Mouse (Mus musculus): ENCODE data around the gene Mgea5. TPM values are rescaled to one million over a fixed set of nuclear protein-coding genes. Genes with fewer than 3 reads are reported as not detected.
"Not testable (repeated sequence)": the region's sequence is repeated elsewhere in the genome, so short reads cannot be mapped to it uniquely, and the experiment has no call there.

Mgea5 gene
- 14.7 and 21.1 TPM in 2 replicates for polyA plus RNA-seq (2012; rRNA removed)

GRCm38 (mm10) chr19:45783181-45783932 lies at the start of gene Mgea5:
Mgea5 (minus strand) TSS chr19:45783837.
- DNase-seq (ENCODE audit: low read depth, low spot score): peak; percentile 89
- WGBS: under 1% methylated on average over 66 of the region's 71 CpGs

DNA sequence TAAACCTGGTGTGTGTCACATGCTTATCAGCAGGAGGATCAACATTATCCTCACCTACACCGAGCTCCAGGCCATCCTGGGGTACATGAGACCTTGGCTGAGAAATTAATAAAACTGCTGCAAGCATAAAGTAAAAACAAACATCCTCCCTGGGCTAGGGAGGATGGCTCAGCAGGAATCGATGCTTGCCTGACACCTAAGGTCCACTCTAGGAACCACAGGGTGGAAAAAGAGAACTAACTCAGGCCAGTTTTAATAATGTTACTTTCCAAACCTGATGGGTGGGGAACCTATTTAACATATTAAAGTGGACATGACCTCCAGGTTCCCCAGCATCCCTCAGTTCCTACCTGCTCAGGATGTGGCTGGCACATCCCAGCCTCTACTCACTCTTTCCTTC lies 47.0 kb upstream of the Mgea5 start:
- no peak for DNase-seq (ENCODE audit: low read depth, low spot score)
- WGBS: 32% methylated on average over 2 of the region's 2 CpGs

DNA sequence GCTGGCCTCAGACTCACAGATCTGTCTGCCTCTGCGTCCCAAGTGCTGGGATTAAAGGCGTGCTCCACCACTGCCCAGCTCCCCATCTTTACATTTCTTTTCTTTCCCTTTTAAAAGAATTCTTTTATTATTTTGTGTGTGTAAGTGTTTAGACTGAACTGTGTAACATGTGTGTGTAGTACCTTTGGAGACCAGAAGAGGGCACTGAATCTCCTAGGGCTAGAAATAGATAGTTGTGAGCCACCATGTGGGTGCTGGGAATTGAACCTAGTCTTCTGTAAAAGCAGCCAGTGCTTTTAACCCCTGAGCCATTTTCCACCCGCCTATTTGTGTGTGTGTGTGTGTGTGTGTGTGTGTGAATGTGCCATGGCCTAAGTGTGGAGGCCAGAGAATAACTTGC lies 44.1 kb upstream of the Mgea5 start:
- no peak for DNase-seq (ENCODE audit: low read depth, low spot score)
- WGBS: 96% methylated on average over 3 of the region's 3 CpGs

GRCm38 (mm10) chr19:45827125-45827524 lies 43.5 kb upstream of the Mgea5 start:
- 66% methylated on average over 5 of the region's 5 CpGs for WGBS
- no peak for DNase-seq (ENCODE audit: low read depth, low spot score)

GRCm38 (mm10) chr19:45826146-45826545 lies 42.5 kb upstream of the Mgea5 start:
- DNase-seq (ENCODE audit: low read depth, low spot score): no peak
- 74% methylated on average over 3 of the region's 3 CpGs for WGBS

- WGBS: 70% methylated on average over 5 of the region's 5 CpGs
- DNase-seq (ENCODE audit: low read depth, low spot score): no peak
These were observed 38.2 kb upstream of the Mgea5 start for GRCm38 (mm10) chr19:45821832-45822231.

GRCm38 (mm10) chr19:45817816-45818490 lies 34.3 kb upstream of the Mgea5 start:
- 68% methylated on average over 11 of the region's 11 CpGs for WGBS
- DNase-seq (ENCODE audit: low read depth, low spot score): no peak

DNA sequence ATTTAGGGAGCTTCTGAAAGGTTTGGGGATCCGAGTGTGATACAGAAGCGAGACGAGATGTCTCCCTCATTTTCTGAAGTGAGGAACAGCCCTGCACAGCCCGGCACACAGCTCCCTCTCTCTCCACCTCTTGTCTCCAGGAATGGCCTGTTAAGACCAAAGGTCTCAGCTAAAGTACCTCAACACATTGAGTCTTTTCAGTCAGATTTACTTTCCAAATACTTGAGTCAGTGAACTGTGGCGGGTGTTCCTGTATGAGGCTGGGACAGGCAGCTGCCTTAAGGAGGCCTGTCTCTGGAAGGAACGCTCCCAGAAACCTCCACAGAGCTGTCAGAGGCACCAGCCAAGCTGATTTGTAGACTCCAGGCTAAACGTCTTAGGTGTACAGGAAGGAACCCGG lies 33.1 kb upstream of the Mgea5 start:
- no peak for DNase-seq (ENCODE audit: low read depth, low spot score)

GRCm38 (mm10) chr19:45815831-45816405 lies 32.3 kb upstream of the Mgea5 start, which contains the start of gene Kcnip2:
Kcnip2 (minus strand) TSS chr19:45816061.
- DNase-seq (ENCODE audit: low read depth, low spot score): no peak

More for the DNA sequence above, 33.1 kb upstream of the Mgea5 start:
- WGBS: 64% methylated on average over 8 of the region's 8 CpGs

DNA sequence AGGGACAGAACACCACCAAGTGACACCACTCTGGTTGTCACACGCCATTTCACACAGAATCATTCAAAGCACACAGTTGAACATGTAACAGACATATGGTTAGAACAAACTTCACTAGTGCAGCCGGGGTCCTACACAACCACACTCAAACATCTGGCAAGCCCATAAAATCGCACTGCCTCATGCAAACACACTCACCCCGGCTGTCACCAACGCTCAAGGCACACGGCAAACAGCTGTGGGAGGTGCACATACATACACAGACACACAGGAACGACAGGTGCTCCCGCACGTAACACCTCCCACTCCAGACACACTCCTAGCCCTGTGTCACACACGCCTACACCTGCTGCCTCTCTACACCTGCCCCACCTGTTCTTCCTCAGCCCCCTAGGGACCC lies 31.5 kb upstream of the Mgea5 start:
- no peak for DNase-seq (ENCODE audit: low read depth, low spot score)
- WGBS: 33% methylated on average over 10 of the region's 10 CpGs

More at GRCm38 (mm10) chr19:45815831-45816405, 32.3 kb upstream of the Mgea5 start, which contains the start of gene Kcnip2:
- 7% methylated on average over 25 of the region's 29 CpGs for WGBS

GRCm38 (mm10) chr19:45813801-45814200 lies 30.2 kb upstream of the Mgea5 start:
- no peak for DNase-seq (ENCODE audit: low read depth, low spot score)
- 19% methylated on average over 12 of the region's 12 CpGs for WGBS

GRCm38 (mm10) chr19:45813263-45813662 lies 29.6 kb upstream of the Mgea5 start:
- WGBS: 6% methylated on average over 11 of the region's 11 CpGs
- DNase-seq (ENCODE audit: low read depth, low spot score): no peak

GRCm38 (mm10) chr19:45812673-45813252 lies 29.1 kb upstream of the Mgea5 start:
- WGBS: 21% methylated on average over 8 of the region's 8 CpGs
- DNase-seq (ENCODE audit: low read depth, low spot score): no peak

GRCm38 (mm10) chr19:45812115-45812514 lies 28.5 kb upstream of the Mgea5 start:
- DNase-seq (ENCODE audit: low read depth, low spot score): no peak
- 3% methylated on average over 16 of the region's 16 CpGs for WGBS

GRCm38 (mm10) chr19:45811028-45811674 lies 27.5 kb upstream of the Mgea5 start:
- 75% methylated on average over 12 of the region's 12 CpGs for WGBS
- DNase-seq (ENCODE audit: low read depth, low spot score): no peak

GRCm38 (mm10) chr19:45807732-45808131 lies 24.1 kb upstream of the Mgea5 start:
- WGBS: 88% methylated on average over 4 of the region's 4 CpGs
- DNase-seq (ENCODE audit: low read depth, low spot score): no peak

DNA sequence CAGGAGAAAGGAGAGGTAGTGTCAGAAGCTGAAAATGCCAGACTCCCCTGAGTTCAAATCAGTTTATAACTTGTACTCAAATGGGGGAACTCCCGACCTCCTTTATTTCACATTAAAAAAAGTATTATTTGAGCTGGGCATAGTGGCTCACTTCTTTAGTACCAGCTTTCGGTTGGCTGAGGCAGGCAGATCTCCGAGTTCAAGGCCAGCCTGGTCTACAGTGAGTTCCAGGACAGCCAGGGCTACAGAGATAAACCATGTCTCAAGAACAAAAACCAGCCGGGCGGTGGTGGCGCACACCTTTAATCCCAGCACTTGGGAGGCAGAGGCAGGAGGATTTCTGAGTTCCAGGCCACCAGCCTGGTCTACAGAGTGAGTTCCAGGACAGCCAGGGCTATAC lies 22.2 kb upstream of the Mgea5 start:
- WGBS: 89% methylated on average over 6 of the region's 6 CpGs

DNA sequence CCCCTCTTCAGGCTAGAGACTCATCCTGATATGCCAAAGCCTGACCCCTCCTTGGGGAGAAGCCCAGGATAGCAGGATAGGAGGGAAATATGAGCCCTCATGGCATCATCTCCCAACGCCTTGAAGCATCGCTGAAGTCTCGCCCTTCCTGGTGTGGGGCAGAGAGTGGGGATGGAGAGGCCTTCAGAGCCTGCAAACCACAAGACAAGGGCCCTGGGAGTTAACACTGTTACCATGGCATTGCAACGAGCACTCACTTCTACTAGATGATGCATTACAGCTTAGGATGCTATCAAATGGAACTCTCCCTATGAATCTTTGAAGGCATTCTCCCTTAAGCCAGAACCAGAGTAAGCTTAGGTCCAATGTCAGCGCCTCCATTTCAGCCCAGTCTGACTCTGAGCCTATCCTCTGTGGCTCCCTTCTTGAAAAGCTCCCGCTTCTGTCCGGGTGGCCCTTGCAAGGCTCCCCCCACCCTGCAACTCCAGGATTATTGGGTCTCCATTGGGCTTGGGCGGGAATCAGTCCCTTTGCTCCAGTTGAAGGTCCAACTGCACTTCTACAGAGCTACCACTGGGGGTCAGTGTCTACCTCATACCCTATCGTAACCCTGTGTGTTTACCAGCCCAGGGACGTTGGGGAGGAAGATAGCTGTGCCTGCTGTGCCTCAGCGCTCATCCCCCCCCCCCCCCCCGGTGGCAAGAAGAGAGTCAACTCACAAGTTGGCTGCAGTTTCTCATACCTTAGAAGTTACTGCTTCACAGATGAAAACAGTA lies 21.1 kb upstream of the Mgea5 start:
- WGBS: 29% methylated on average over 12 of the region's 12 CpGs

More for the DNA sequence above, 22.2 kb upstream of the Mgea5 start:
- not testable (repeated sequence) for DNase-seq (ENCODE audit: low read depth, low spot score)

DNA sequence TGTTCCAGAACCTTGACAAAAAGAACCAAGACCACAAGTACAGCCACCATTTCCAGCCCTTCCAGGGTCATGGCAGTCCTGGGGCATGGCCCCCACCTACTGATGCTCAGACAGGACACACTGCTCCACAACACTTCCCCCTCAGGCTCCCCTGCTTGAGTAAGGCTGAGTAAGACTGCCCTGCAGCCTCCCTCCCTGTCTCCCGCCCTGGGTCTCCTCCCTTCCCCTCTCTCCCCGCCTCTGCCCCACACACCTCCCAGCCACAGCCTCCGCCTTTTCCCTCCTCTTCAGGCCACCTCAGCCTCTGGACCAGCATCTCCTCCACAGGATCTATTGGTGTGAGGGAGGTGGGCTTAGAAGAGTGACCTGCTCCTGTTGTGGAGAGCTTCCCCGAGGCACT lies 19.8 kb upstream of the Mgea5 start:
- DNase-seq (ENCODE audit: low read depth, low spot score): no peak
- 30% methylated on average over 4 of the region's 4 CpGs for WGBS

More for the DNA sequence above, 21.1 kb upstream of the Mgea5 start:
- DNase-seq (ENCODE audit: low read depth, low spot score): no peak

All from large intestine, adult 2 months (tissue).